Mouse (Mus musculus) cerebellum, adult 9-11 months (tissue): ENCODE measurements at regions not wholly inside any gene's neighbourhood (a gene's known extent, or its start where the extent isn't known, plus 50 kb on each side); places are given as distances from the start of the nearest gene placed in this dataset.
"Not testable (repeated sequence)": the region's sequence is repeated elsewhere in the genome, so short reads cannot be mapped to it uniquely, and the experiment has no call there.

Experiments
- DNase-seq: peaks from one replicate; pipeline ENCODE4 v3.0.0; 2022

DNA sequence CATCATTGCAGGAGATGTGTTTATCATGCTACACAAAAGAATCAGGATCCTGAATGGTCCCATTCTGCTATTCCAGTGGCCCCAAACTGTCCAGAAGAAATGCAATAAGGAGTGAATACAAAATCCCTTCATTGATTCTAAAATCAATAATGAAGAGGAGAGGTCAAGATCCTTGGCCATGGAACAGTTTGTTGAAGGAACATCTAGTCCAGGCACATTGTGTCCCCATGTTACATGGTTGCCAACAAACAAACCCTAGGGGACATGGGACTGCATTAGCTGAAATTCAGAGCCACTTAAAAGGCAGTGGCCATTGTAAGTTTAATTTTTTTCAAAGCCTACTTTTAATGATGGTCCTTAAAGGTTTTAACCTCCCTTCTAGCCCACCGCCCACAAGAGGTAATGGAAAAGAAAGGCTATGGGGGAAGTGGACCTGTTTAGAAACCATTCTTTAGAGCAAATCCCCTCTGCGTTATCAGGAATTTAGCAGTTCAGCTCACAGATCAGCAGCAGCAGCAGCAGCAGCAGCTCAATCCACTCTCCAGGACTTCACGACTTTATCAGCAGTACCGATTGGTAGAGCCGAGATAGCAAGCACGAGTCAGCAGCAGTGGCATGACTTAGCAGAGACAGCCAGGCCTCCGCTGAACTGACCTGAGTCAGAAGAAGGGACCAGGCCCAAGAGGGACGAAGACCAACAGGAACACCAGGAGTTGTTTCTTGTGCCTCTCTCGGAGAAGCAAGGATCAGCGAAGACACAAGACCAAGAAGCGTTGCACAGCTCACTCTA, 268.3 kb downstream of the Setd4 start:
- DNase-seq, result no peak

DNA sequence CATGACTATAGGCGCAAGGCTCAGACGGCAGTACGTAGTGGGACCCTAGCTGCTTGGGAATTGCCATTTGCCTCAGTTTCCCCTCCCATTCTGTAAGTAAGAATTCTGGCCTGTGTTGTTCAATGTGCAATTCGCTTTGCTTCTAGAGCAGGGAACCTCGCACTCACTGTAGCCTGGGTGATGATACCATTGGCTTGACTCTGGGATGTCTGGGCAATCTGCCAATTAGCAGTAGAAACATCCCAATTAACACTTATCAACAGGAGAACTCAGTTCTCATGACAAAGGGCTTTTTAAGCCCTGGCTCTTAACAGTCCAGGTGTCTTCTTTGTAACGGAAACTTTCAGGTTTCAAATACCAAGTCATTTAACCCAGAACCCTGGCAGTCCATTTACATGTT, 270.2 kb downstream of the Setd4 start:
- DNase-seq, result no peak

DNA sequence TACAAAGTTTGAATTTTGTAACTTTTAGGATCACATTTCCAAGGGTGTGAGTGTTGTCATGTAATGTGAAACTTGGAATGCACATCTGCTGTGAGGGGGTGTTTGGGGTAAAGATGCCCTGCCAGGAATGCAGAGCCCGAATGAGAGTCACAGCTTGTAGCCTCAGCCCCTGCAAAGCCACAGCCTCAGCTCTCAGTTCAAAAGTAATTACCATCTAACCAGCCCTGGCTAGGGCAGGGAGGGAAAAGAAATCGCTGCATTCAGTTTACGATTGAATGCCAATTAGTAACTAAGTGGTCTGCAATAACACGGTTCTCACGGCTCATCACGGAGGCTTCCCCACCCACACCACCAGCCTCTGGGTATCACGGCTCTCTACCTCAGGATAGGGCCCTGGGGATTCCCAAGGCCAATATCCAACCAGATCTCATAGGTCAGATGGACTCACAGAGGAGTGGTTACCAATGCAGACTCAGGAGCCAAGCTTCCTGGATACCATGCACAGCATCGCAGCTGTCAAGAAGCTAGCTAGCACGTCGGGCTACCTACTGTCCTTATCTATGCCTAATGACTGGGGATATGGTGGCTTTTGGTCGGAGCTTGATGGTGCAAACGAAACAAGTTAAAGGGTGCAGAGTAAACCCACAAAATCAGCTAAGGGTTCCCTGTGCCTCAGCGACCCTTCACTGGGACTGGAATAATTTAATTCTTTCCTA, 275.0 kb downstream of the Setd4 start:
- no peak for DNase-seq

DNA sequence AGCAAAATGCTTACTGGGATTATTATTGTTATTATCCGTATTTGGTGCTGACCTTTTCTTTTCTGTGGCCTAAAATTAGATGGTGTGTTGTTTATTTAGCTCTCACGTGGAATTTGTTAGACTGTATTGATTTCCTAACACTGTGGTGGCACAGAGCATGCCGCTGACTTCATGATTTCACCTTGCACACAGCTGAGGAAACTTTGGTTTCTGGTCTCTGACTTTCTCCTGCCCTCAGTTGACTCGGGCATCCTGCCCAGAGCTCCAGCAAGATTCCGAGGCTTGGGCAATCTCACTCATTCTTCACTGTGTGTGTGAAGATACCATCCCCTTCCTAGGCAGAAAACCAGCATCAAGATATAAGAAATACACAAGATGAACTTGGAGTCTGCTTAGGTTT, 279.0 kb downstream of the Setd4 start:
- DNase-seq, result no peak

DNA sequence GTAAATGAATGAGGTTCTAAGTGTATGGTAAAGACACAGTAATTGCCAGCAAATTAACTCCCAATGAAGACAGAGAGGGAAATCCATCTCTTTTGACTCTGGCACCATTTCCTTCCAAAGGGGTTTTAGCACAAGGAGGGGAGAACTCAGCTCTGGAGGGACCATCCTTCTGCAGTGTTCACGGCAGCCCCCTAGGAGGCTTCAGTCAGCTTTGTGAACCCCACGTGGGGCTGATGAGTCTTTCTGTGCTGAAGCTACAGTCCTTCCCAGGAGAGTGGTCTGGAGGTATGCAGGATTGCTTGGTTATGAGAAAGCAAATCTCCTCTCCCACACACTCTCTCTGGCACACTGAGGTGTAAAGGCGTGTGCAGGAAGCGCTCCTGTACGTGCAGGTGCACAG, 280.7 kb downstream of the Setd4 start:
- no peak for DNase-seq

DNA sequence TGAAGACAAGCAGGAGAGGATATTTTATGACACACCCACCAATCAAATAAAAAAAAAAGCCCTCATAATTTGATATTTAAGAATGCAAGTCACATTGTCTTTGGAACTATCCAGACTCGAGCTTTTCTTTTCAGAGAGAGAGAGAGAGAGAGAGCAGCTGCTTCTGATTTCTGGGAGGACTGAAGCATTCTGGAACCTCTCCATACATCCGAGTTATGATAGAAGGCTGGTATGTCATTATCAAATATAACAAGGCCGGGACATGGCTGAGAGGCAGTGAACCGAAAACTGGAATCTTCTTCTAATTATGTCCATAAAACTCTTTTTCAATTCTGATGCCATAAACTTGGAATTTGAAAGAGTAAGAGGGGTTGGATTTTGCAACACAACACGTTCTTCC, 284.3 kb downstream of the Setd4 start:
- no peak for DNase-seq

DNA sequence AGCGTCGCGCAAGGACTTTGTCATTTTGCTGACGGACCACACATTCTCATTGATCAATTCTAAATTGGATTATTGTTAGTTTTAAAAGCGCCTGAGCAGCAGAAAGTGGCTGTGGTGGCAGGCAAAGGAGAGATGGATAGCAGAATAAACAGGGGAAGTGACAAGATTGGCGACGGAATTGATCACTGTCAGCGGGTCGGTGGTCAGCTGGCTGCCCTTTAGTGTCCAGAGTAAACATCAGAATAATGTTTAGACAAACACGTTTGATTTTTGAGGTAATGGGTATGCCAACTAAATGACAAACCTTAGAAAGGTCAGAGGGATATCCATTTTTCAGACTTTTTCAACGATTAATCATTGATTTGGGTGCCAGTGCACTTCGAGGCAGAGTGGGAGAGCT, 292.2 kb downstream of the Setd4 start:
- no peak for DNase-seq

DNA sequence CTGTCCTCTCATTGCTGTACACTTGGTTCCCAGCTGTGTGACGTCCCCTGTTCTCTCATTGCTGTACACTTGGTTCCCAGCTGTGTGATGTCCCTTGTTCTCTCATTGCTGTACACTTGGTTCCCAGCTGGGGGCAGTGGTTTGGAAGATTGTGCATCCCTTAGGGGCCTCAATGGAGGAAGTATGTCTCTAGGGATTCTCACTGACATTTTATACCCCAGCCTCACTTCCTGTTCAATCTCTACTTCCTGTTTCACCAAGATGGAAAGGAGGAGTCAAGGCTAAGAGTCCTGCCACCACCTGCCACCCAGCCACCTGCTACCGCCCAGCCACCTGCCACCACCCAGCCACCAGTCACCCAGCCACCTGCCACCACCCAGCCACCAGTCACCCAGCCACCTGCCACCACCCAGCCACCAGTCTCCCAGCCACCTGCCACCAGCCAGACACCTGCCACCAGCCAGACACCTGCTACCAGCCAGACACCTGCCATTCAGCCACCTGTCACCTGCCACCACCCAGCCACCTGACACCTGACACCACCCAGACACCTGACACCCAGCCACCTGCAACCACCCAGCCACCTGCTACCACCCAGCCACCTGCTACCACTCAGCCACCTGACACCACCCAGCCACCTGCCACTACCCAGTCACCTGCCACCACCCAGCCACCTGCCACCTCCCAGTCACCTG, 295.1 kb downstream of the Setd4 start:
- DNase-seq, result no peak

DNA sequence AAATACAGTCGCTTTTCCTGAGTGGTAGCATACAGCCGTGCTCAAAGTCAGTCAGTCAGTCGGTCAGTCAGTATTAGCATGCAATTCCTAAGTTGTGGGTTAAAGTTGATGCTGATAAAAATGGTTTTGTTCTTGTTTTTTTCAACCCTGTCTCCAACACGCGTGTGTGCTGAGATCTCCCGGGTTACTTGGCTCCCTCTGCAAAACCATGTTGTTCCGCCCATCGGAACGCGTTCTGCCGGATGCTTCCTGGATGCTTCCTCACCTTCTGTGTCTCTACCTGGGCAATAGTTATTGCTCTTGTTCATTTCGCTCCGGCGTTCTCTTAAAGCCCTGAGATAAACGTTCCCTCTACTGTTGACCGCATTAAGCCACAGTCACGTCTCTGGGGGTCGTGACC, 296.9 kb downstream of the Setd4 start:
- DNase-seq, result no peak

DNA sequence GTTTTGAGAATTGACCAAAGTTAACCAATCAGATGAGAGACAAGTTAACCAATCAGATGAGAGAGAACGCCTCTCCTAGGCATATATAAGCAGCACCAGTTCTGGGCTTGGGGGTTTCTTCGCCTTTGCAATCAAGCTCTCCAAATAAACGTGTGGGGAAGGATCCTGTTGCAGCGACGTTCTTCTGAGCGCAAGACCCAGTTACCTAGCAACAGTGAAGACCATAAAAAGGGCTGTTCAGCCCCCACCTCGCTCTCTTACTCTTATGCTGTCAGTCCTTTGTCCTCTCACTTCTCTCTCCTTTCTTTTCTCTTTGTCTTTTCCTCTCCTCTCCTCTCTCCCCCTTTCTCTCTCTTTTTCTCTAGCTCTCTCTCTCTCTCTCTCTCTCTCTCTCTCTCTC, 297.7 kb downstream of the Setd4 start:
- not testable (repeated sequence) for DNase-seq

DNA sequence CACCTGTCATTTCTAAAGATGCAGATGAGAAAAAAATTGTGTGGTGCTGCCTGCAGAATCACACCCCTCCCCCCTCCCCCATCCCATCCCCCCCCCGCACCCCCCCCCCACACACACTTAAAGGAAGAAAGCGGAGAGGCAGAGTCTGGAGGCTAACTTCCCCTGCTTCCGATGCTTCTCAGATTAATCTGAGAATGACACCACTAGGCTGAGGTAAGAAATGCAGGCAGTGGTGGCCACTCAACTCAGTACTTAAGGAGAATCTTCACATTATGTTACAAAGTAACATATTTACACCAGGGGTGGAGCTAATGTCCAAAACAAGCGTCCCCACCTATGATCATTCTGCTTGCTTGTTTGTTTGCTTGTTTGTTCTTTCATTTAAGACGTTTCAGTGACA, 309.4 kb downstream of the Setd4 start:
- DNase-seq, result no peak

DNA sequence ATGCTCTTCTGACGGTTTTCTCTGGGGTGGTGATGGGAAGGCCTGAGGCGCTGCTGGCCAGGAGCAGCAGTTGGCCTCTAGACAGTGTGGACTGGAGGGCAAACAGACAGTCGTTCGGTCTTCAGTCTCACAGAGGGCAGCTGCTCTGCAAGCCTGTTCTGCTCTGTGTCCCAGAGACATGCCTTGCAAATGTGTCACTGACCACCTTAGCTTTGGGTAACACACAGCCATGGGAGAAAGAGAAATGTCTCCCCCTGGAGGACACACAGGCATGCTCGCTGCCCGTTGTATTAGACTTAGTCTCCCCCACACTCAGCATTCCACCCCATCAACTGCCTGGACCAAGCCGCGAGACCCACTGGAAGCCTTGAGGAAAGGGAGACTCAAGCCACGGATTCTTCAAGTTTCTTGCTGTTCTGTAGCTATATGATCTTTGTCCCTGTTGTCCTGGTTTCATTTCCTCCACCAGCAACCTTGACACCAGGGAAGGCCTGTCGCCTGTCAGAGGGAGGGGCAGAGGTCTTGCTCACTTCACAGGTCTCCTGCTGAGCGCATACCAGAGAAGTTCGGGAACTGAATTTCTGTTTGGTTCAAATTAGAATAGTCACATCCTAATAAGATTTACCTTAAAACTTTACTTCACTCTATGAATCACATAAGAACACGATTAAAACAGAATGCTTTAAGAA, 310.8 kb downstream of the Setd4 start:
- DNase-seq, result peak; percentile 21

DNA sequence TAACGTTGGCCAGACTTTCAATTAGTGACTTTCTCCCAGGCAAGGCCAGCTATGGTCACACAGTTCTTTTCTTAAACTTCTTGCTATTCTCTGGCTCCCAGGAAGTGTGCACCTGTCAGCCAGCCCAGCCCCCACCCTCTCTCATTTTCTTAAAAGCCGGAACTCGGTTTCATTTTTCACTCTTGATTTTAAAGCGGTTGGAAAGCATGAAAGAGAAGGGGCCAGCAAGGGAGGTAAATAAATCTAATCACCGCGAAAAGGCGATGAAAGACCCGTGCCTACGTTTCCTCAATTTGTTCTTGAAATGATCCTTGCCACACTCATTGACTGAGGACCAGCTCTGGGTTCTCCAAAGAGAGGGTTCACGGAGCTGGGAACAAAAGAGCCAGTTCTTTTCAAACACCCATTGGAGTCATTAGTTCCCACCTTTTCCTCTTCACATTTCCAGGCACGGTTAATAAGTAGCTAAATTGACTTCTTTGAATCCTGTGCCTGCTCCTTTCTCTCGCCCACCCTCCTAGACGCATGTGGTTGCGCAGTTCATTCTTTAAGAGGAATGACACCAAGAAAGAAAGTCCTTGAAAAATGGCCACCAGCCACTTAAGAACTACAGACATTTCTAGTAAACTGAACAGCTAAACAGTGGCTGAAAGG, 311.6 kb downstream of the Setd4 start:
- no peak for DNase-seq

DNA sequence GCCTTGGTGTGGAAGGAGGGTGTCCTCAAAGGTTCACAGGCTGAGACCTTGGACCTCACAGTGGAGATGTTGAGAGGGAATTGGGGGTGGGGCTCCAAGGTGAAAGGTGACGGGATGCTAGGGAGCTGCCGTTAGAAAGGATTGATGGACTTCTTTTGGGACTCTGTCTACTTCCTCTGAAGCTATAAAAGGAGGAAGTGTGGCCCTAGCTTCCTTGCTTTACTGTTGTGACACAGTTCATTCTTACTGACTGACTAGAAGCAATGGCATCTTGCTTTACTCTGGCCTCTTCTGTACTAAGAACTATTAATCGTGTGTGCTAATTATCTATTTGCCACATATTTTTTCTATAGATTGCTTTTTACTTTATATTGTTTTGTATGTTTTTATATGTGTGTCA, 315.8 kb downstream of the Setd4 start:
- DNase-seq, result no peak

DNA sequence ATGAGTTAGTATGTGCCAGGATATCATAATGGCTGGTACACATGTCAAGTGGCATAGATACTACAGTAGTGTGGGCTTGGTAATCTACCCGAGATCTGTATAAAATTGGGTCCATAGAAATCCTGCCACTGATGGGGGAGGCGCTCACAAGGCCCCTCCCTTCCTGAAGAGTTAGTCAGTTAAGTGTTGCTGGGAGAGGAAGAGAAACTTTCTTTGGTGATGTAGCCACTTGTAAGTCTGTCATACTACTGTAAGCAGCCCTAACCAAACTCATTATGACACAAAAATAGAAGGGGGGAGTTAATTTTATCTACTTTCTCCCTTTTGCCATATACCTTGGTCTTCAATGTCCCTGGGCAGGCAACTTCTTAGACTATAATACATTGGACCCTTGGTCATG, 316.3 kb downstream of the Setd4 start:
- DNase-seq, result no peak

DNA sequence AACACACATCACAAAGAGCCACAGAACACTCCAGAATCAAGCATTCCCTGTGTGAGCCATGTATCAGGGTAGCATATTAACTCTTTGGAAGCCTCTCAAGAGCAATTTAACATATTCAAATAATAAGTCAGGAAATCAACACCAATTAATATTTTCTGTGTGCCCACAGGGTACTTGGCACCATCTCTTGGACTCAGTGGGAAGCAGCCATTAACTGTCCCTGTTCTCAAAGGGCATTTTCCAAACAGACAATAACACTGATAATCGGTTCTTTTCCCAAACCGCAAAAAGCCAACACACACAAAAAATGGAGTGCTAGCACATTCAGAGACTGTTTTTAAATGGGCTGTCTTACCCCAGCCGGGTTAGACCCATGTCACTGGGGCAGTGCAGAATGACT, 317.0 kb downstream of the Setd4 start:
- no peak for DNase-seq

DNA sequence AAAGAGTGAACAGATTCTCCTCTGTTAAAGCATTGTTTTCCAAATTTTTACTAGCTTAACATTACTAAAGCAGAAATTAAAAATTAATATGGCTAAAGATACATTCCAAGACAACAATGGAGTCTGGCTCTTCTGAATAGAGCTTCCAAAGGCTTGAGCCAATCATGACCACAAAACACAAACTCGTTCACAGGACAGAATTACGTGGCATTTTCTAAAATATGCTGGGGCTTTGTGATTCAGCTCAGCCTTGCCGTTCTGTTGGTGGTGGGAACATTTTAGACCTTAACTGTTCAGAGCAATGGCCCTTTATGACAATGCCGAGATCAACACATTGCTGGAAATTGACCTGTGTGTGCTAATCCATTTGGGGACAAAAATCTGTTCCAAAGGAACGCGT, 318.7 kb downstream of the Setd4 start:
- no peak for DNase-seq

DNA sequence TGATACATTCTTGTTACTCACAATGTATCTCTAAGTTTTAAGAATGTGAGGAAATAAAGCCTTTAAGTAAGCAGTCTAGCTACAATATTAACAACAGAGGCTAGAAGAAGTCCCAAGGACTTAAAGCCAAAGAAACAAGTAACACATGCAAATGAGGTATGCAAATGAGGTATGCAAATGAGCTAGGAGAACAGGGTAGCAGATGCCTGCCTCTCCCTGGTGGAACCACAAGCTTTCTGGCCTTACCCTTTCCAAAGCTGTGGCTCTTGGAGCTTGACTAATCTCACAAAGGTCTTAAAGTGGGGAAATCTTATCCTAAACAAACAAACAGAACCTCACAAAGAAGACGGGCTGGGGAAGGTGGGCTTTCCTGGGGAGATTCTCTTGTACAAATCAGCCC, 322.1 kb downstream of the Setd4 start:
- DNase-seq, result no peak

DNA sequence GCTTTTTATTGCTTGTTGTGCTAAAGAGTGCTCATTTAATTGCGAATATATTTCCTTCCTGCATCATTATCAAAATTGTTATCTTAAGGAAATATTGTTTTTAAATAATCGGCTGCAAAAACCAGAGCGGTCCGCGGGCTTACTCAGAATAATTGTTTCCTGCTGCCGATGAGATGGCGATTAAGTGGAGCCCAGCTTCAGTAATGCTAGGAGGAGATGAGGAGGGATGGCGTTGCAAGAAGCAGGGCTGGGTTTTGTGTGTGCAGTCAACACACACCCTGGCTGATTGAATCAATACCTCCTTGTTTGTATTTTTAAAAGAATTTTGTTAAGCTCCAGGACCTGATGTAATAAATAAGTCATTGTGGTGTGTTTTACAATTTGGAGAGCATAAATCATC, 331.2 kb downstream of the Setd4 start:
- DNase-seq, result no peak

DNA sequence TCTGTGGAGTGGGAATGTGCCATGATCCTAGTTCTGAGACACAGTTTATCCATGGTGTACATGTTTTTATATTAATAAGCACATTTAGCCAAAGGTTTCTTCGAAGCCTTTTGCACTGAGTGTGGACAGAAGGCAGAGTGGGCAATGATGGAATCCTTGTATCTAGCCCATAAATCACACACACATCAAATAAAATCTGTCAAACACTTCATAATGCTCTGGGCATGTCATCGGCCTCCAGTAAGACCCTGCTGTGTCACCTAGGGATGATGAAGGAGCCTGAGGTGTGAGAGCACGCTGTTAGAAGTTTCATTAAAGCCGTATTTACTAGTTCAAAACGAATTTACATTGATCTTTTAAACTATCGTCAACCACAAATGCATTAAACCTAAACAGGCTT, 331.7 kb downstream of the Setd4 start:
- DNase-seq, result no peak

DNA sequence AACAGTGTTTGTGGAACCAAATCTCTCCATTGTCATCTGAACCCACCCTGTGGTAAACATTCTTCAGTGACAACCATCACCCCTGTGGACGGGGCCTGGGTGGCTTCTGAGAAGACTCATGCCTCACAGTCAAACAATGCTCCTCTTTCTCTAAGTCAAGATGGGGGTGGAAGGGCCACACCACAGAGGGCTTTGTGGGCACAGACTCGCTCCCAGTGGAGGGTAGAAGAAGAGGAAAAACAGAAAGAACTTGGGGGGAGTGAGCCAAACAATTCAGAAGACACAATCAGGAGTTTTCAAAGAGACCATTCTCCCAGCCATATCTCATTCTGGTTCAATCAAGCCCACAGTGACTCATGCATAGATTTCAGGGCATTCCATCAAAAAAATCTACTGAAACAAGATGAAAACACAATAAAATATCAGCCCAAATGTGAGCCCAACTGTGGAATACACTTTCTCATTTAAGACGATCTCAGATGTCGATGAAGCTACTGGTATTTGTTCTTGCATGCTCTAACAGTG, 339.7 kb downstream of the Setd4 start:
- DNase-seq, result no peak

DNA sequence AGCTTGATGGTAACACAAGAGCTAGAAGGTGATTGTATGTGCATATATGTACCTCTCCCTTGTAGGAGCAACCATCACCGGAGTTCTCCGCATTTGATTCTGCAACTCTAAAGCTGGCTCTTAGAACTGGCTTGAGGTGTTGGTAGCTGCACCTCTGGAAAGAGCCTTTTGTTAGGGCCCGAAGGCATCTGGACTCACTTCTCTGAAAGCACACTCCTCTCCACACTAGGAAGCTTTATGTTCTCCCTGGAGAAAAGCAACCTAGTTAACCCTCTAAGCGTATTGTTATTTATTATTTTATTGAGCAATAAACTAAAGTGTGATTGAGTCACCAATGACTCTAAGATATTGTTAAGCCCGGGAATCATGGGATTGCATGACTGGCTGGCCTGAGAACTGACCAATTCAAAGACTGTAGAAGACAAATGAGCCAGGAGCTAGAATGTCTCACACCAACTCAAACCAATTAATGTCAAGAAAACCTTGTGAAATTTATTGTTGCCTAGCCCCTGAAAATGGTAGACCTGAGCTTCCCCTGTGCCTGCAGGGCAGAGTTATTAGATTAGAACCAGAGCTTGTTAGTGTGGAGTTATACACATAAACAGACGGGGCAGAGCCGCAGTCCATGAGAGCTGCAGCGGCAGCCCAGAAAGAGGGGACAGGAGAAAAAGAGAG, 340.6 kb downstream of the Setd4 start:
- no peak for DNase-seq
